Mouse (Mus musculus) stomach, embryonic 16.5 days (tissue): ENCODE data around the gene Vps4b. TPM values are rescaled to one million over a fixed set of nuclear protein-coding genes. Genes with fewer than 3 reads are reported as not detected.
A peak's percentile ranks its signal among the peaks of the same experiment; 100 is the strongest.

ENCODE experiments used
- ATAC-seq: fragments of 200-750 bp; cut with Nextera tagmentation; 2 replicates; pipeline ENCODE4 v1.8.0; 2017; ENCODE audit warnings: moderate number of reproducible peaks, moderate TSS enrichment; ENCODE audit not compliant: insufficient read depth, low FRiP score
- H3K27ac ChIP-seq: fragments of 300-500 bp; sonication (generic); 2 replicates; pipeline ENCODE4 v1.5.1; 2014; ENCODE audit warnings: low read length
- H3K27me3 ChIP-seq: fragments of 300-500 bp; sonication (generic); 2 replicates; pipeline ENCODE4 v1.6.1; 2014; ENCODE audit warnings: low read length, control low read depth, mixed read lengths; ENCODE audit not compliant: control insufficient read depth, insufficient read depth
- H3K36me3 ChIP-seq: fragments of 300-500 bp; sonication (generic); 2 replicates; pipeline ENCODE4 v1.6.1; 2014; ENCODE audit warnings: low read length; ENCODE audit not compliant: control insufficient read depth, insufficient read depth
- H3K4me1 ChIP-seq: fragments of 300-500 bp; sonication (generic); 2 replicates; pipeline ENCODE4 v1.6.1; 2014; ENCODE audit warnings: low read length, control low read depth, mixed read lengths; ENCODE audit not compliant: control insufficient read depth, insufficient read depth
- H3K4me2 ChIP-seq: fragments of 300-500 bp; sonication (generic); 2 replicates; pipeline ENCODE4 v1.6.1; 2014; ENCODE audit warnings: low read depth, low read length, mixed read lengths
- H3K4me3 ChIP-seq: fragments of 300-500 bp; sonication (generic); replicated peaks from 2 replicates; pipeline ENCODE4 v1.5.1; 2014; ENCODE audit warnings: mild to moderate bottlenecking, low read length
- H3K9ac ChIP-seq: fragments of 300-500 bp; sonication (generic); 2 replicates; pipeline ENCODE4 v1.6.1; 2014; ENCODE audit warnings: low read length
- H3K9me3 ChIP-seq: fragments of 300-500 bp; sonication (generic); replicated peaks from 2 replicates; pipeline ENCODE4 v1.6.1; 2016; ENCODE audit warnings: low read length, control low read depth; ENCODE audit not compliant: control insufficient read depth
- WGBS: fragments of 180-500 bp; shearing (Covaris S2); extraction: QIAGEN DNeasy Blood & Tissue Kit; methylation state at CpG from one replicate; pipeline ENCODE4 v1.1.7; 2014; 5-methylcytosine and 5-hydroxymethylcytosine counted together
- polyA plus RNA-seq: library from polyadenylated mRNA; unstranded; fragments of >200 nt; fragmentation: Nextera tagmentation; extraction: Ambion mirVana; gene quantifications from 2 replicates; pipeline ENCODE4 v1.2.1, GENCODE M21; 2015

Gene Vps4b
- 81.8 and 82.1 TPM in 2 replicates for polyA plus RNA-seq

- H3K27me3 ChIP-seq, result no peaks in the 10 kb centered on the region; the same call in 1 of the 2 replicates
- H3K4me1 ChIP-seq, result peaks cover 12% of the 10 kb centered on the region
- H3K9me3 ChIP-seq, result no peaks in the 10 kb centered on the region
- under 1% methylated on average over 23 of the region's 23 CpGs for WGBS
- H3K27ac ChIP-seq, result peak within 1 kb of the TSS; percentile 98
- peak; percentile 100 for ATAC-seq
- no peaks in the 10 kb centered on the region for H3K36me3 ChIP-seq
- H3K4me3 ChIP-seq, result peak within 1 kb of the TSS; percentile 96
- H3K9ac ChIP-seq, result peak within 1 kb of the TSS; percentile 99
- H3K4me2 ChIP-seq, result peak within 1 kb of the TSS; percentile 89
Measured at GRCm38 (mm10) chr1:106796542-106796924, at the start of gene Vps4b. TSS of gene Vps4b (minus strand) at chr1:106796728.

- H3K9ac ChIP-seq, result no peak overlapping the region
- no peak overlapping the region for H3K4me2 ChIP-seq
- WGBS, result 70% methylated on average over 4 of the region's 4 CpGs
- H3K27ac ChIP-seq, result no peak overlapping the region
- no peak overlapping the region for H3K4me3 ChIP-seq
- ATAC-seq, result no peak
- no peaks in the 10 kb centered on the region for H3K27me3 ChIP-seq
- no peaks in the 10 kb centered on the region for H3K9me3 ChIP-seq
- no peaks in the 10 kb centered on the region for H3K36me3 ChIP-seq
- H3K4me1 ChIP-seq, result no peaks in the 10 kb centered on the region
Measured at GRCm38 (mm10) chr1:106828784-106829183, 32.3 kb upstream of the Vps4b start.

DNA sequence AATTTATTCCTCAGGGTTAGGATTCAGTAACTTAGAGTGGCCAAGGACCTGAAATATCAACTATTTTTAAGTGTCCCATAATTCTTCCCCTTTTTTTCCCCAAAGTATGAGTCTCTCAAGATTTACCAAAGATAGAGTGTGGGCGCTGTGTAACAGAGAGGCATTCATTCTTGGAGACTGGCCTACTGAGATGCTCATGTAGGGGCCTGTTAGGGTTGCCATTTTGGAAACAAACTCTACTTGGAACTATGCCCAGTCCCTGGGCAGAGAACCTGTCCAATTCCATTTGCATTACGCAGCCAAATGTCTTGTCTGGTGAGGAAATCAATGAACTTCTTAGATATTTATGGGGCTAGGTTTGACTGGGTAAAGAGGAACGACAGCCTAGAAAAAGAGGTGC, 25.8 kb upstream of the Vps4b start:
- Histone ChIP-seq H3K4me3 (no peak overlapping the region), H3K4me1 (no peaks in the 10 kb centered on the region), H3K36me3 (no peaks in the 10 kb centered on the region), H3K27ac (no peak overlapping the region), H3K9me3 (no peaks in the 10 kb centered on the region), H3K4me2 (no peak overlapping the region), H3K9ac (no peak overlapping the region), H3K27me3 (no peaks in the 10 kb centered on the region)
- WGBS, result 66% methylated on average over 3 of the region's 3 CpGs
- no peak for ATAC-seq

DNA sequence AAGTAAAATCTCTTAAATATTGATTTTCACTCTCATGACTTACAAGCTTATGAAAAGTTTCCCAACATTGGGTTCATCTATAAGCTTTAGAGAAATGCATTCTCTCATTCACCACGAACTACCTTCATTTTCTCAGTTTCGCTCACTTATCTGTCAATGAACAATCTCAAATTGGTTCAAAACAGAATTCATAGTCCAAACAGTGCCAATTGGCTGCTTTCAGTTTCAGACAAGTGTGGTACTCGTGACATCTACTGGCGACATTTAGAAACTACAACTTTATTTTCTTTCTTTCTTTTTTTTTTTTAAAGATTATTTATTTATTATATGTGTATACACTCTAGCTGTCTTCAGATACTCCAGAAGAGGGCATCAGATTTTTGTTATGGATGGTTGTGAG, 21.8 kb upstream of the Vps4b start:
- no peaks in the 10 kb centered on the region for H3K27me3 ChIP-seq
- H3K4me1 ChIP-seq, result 0 out of 2 replicates have a peak, but pooled peaks cover under 1% of the 10 kb centered on the region
- no peak overlapping the region for H3K9ac ChIP-seq
- no peaks in the 10 kb centered on the region for H3K9me3 ChIP-seq
- no peak overlapping the region for H3K27ac ChIP-seq
- WGBS, result 19% methylated on average over 4 of the region's 4 CpGs
- H3K4me3 ChIP-seq, result no peak overlapping the region
- no peak overlapping the region for H3K4me2 ChIP-seq
- H3K36me3 ChIP-seq, result no peaks in the 10 kb centered on the region
- no peak for ATAC-seq

- ATAC-seq, result no peak
- no peak overlapping the region for H3K4me3 ChIP-seq
- H3K9me3 ChIP-seq, result no peaks in the 10 kb centered on the region
- H3K9ac ChIP-seq, result no peak overlapping the region
- H3K27ac ChIP-seq, result no peak overlapping the region
- 0 out of 2 replicates have a peak, but pooled peaks cover 2% of the 10 kb centered on the region for H3K4me1 ChIP-seq
- WGBS, result 81% methylated on average over 11 of the region's 11 CpGs
- H3K36me3 ChIP-seq, result no peaks in the 10 kb centered on the region
- H3K27me3 ChIP-seq, result no peaks in the 10 kb centered on the region
- no peak overlapping the region for H3K4me2 ChIP-seq
Measured at GRCm38 (mm10) chr1:106816766-106817165, 20.2 kb upstream of the Vps4b start.

- Histone ChIP-seq H3K27ac (no peak overlapping the region), H3K4me1 (0 out of 2 replicates have a peak, but pooled peaks cover 2% of the 10 kb centered on the region), H3K9me3 (no peaks in the 10 kb centered on the region), H3K27me3 (no peaks in the 10 kb centered on the region), H3K4me2 (no peak overlapping the region), H3K36me3 (no peaks in the 10 kb centered on the region), H3K9ac (no peak overlapping the region), H3K4me3 (no peak overlapping the region)
- 82% methylated on average over 6 of the region's 6 CpGs for WGBS
- ATAC-seq, result no peak
Measured at GRCm38 (mm10) chr1:106815265-106815664, 18.7 kb upstream of the Vps4b start.

GRCm38 (mm10) chr1:106814864-106815263, 18.3 kb upstream of the Vps4b start:
- Histone ChIP-seq H3K9ac (no peak overlapping the region), H3K27me3 (no peaks in the 10 kb centered on the region), H3K4me2 (no peak overlapping the region), H3K4me1 (0 out of 2 replicates have a peak, but pooled peaks cover 2% of the 10 kb centered on the region), H3K36me3 (no peaks in the 10 kb centered on the region), H3K27ac (no peak overlapping the region), H3K4me3 (no peak overlapping the region), H3K9me3 (no peaks in the 10 kb centered on the region)
- WGBS, result 59% methylated on average over 5 of the region's 5 CpGs
- ATAC-seq, result no peak

DNA sequence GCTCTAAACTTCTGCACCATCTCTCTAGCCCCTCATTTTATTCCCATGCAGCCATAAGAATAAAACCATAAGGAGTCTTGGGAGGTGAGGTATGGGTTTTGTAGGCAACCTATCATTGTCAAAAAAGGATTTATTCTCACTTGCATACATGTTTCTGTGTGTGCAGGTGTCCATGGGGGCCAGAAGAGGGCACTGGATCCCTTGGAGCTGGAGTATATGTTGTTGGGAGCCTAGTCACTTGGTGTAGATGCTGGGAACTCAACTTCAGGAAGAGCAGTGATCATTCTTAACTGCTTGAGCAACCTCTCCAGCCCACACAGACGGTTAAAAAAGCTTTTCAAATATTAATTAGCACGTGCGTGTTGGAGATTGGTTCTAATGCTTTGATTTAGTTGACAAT, 3.4 kb upstream of the Vps4b start:
- H3K36me3 ChIP-seq, result no peaks in the 10 kb centered on the region
- H3K4me1 ChIP-seq, result peaks cover 7% of the 10 kb centered on the region
- H3K9me3 ChIP-seq, result no peaks in the 10 kb centered on the region
- H3K4me2 ChIP-seq, result no peak overlapping the region
- H3K4me3 ChIP-seq, result no peak overlapping the region
- ATAC-seq, result no peak
- H3K27ac ChIP-seq, result no peak overlapping the region
- no peak overlapping the region for H3K9ac ChIP-seq
- H3K27me3 ChIP-seq, result no peaks in the 10 kb centered on the region; the same call in 1 of the 2 replicates
- 77% methylated on average over 3 of the region's 3 CpGs for WGBS

GRCm38 (mm10) chr1:106799406-106799805, 2.9 kb upstream of the Vps4b start:
- WGBS, result 43% methylated on average over 1 of the region's 1 CpGs
- Histone ChIP-seq H3K4me1 (peaks cover 11% of the 10 kb centered on the region), H3K9me3 (no peaks in the 10 kb centered on the region), H3K4me3 (no peak overlapping the region), H3K27me3 (no peaks in the 10 kb centered on the region; the same call in 1 of the 2 replicates), H3K4me2 (no peak overlapping the region), H3K27ac (no peak overlapping the region), H3K36me3 (no peaks in the 10 kb centered on the region), H3K9ac (no peak overlapping the region)
- no peak for ATAC-seq
